Mouse (Mus musculus): ENCODE measurements at regions not wholly inside any gene's neighbourhood (a gene's known extent, or its start where the extent isn't known, plus 50 kb on each side); places are given as distances from the start of the nearest gene placed in this dataset.
A peak's percentile ranks its signal among the peaks of the same experiment; 100 is the strongest.

DNA sequence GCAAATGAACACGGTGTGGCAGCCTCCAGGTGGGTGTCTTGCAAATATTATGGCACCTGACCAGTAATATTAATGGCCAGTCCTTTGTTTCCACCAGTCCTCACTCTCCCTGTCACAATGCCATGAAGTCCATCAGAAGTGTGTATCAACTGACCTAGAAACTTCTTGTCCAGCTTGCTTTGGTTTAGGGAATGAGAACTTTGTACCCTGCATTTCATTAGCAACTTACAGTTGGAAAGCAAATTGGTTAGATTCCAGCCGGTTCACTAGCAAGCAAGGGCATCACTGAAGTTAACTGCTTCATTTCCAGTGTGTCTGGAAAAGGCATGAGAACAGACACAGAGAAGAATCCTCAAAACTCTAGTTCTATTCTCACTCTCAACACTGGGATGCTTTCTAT is 178.1 kb upstream of the Lyplal1 start:
- DNase-seq (ENCODE audit: low spot score), result no peak

DNA sequence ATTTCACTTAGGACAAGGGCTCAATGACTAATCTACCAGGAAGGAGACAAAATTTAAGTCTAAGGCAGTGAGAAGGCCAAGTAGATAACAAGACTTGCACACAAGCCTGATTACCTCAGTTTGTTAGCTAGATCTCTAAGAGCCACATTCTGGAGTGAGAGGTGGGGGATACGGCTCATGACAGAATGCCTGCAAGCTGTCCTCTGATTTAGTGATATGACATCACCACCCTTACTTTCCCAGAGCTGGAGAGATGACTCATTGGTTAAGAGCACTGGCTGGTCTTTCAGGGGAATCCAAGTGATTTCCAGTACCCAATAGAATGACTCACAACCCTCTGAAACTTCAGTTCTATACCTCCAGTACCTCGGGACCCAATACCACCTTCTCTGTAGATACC is 177.5 kb upstream of the Lyplal1 start:
- DNase-seq (ENCODE audit: low spot score), result no peak

DNA sequence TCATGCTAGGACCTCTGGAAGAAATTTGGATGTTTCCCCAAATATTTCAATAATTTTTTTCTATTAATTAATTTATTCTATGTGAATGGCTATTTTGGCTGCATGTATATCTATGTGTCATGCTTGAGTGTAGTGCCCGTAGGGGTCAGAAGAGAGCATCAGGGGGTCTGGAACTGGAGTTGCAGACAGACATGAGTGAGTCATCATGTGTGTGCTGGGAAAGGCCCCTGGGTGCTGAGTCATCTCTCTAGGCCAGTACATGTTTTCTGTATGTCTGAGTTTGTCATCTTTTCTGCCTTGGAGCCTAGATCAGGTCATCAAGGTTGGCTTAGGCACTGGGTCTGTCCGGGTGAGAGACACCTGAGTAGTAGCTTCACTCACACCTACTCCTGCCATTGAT is 172.0 kb upstream of the Lyplal1 start:
- no peak for DNase-seq (ENCODE audit: low spot score)

DNA sequence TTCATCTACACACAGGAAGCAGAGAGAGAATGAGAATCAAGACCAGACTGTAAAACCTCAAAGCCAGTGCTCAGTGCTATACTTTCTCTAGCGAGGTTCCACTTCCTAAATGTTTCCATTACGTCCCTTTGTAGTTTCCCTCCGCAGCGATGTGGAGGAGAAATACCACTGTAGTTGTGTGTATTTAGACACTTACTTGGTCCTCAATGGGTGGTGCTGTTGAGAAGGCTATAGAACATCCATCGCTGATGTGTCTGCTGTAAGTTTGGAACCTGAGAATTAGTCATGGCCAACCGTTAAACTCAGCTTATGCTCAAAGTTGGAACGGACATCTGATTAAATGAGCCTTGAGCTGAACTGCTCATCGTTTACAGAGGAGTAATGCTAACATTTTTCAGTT is 170.7 kb upstream of the Lyplal1 start:
- no peak for DNase-seq (ENCODE audit: low spot score)

DNA sequence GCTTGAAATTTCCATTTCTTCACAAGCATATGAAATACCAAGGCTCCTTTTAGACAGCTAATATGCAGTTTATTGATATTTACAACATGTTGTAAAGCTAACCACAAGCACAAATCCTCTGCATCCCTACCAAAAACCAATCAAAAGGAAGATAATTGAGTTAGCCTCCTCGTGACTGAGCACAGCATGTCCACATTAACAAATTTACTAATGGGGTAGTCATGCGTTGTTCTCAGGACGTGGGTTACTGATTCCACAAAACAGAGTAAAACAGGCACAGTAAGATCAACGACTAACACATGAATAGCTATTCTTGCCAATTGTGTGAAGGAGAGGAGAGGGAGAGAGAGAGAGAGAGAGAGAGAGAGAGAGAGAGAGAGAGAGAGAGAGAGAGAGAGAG is 169.3 kb upstream of the Lyplal1 start:
- DNase-seq (ENCODE audit: low spot score), result no peak

DNA sequence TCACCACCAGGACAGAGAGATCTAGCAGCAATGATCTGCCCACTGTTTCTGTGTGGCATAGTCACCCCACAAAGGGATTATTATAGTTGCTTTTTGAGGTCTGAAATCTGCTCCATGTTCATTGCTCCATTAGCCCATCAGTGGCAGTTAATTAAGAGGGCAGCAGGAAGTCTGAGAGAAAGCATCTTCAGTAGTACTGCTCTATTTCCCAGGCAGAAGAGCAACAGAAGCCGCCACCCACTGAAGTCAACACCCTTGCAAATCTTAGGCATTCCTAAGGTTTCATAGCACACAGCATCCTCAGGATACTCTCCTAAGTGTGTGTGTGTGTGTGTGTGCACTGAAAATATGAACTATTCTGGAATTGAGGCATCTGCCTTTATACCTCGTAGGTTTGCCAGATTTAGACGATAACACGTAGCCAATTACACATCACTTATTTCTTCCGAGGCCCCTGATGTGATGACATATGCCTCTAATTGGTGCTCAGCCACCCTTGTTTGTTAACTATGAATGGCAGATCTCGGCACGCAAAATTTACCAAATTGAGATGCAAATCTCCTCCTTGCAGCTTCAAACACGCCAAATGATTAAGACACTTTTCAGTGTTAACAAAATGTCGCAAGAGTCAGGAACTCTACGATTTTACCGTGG is 161.0 kb upstream of the Lyplal1 start:
- no peak for DNase-seq (ENCODE audit: low spot score)

DNA sequence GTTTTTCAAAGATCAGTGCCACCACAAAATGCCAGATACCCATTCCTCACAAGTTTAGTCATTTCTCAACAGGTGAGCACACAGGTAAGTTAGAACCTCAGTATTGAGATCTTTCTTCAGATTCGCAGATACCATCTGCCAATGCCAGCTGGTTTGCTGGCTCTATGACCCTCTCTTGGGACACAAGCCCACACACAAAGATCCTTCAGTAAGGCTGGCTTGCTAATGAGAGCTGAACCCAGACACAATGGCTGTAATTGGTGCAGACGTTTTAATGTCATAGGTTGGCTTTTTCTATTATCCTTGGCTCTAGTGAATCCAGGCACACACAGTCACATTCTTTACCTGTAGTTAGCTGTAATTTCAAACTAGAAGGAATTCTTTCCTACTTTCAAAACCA is 154.3 kb upstream of the Lyplal1 start:
- DNase-seq (ENCODE audit: low spot score), result no peak

DNA sequence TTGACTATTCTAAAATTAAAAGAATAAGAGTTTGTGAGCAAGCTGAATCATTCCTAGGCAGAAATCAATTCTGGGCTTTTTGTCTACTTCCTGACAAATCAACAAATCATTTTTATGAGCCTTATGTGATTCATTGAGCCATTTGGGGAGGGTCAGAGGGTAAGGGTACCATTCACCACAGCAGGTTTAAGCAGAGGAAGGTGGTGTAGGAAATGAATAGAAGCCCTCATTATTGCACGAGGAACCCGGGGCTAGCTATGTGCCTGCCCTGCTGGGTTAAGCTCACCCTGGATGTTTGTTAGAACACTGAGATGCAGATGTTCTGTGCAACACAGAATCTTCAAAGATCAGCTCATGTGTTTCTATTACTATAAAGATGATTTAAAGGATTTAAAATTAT is 150.2 kb upstream of the Lyplal1 start:
- no peak for DNase-seq (ENCODE audit: low spot score)

DNA sequence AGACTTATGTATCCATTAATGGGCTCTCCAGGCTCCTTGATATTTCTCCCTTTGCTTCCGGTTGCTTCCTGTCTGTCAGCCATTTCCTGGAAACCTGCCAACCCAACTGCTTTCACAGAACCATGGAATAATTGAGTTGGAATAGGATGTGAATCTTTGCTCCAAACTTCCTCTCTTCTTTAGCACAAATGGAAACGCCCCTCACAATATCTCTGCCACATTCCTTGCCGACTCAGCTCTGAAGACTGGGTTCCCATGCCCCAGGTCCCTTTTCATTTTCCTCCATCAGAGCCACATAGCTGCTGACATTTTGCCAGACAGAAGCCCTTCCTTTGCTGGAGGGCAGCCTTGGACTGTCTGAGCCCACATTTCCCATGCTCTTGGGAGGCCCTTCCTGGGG is 147.5 kb upstream of the Lyplal1 start:
- DNase-seq (ENCODE audit: low spot score), result no peak

DNA sequence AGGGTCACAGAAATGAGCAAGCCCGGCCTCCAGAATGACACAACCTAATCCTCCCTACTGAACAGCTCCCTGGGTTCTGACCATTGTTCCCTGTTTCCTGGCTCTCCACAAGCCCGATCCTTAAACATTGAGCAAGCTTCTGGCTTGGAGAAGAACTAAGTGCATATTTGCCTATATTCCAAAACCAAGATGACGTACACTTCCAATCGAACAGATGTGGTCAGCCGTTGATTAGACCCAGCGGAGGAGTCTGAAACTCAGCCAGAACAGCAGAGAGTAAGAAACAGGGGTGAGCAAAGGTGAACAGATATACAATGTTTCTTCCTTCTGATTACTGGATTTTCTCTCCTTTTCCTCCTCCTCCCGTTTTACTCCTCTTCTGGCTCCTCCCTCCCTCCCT is 146.8 kb upstream of the Lyplal1 start:
- DNase-seq (ENCODE audit: low spot score), result no peak

DNA sequence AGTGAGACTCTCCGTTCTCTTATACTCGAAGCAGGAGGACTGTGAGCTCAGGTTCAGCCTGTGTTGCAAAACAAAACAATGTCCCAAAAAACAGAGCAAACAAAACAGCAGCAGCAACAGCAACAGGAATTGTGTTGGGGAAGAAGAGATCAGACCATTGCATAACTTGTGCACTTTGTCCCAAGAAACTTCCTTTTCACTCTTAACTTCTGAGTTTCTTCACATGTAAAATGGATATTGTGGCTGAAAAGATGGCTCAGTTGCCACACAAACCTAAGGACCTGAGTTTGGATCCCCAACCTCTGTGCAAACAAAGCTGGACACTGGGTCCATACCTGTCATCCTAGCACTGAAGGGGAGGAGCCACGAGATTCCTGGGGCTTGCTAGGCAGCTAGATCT is 146.1 kb upstream of the Lyplal1 start:
- no peak for DNase-seq (ENCODE audit: low spot score)

DNA sequence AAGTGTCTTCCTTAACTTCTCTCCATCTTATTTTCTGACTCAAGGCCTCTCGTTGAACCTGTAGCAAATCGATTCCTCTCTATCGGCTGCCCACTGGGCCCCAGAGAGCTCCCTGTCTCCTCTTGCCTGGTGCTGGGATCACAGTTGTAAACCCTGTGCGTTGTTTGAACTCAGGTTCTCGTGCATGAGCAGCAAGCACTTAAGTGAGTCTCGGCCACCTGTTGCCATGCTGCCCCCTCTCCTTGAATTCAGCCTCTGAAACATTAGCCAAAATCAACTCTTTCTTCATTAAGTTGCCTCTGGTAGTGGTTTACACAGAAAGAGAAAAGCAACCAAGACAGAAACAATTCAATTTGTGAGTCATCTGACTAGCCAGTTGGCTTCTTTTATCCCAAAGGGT is 144.9 kb upstream of the Lyplal1 start:
- DNase-seq (ENCODE audit: low spot score), result no peak

DNA sequence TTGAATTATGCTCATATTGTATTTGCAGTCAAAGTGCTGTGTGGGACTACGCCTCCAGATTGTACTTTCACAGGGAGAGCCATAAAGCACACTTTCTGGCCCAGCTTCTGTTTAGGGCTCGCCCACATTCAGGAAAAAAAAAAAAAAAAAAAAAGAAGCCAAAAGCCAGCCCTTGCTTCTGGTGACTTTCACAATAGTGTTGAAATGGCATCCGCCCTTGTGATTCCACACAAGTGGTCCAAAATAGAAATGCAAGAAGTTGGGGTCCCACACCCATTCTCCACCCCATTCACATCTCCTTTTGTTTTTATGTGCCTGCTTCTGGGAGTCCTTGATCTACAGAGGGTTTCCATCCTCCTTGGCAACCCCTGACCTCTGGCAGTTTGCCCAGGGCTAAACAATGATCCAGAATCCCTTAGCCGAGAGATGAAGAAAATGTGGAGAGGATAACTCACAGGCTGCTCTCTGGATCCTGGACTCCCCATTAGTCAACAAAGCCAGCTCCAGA is 144.3 kb upstream of the Lyplal1 start:
- peak; percentile 68 for DNase-seq (ENCODE audit: low spot score)

DNA sequence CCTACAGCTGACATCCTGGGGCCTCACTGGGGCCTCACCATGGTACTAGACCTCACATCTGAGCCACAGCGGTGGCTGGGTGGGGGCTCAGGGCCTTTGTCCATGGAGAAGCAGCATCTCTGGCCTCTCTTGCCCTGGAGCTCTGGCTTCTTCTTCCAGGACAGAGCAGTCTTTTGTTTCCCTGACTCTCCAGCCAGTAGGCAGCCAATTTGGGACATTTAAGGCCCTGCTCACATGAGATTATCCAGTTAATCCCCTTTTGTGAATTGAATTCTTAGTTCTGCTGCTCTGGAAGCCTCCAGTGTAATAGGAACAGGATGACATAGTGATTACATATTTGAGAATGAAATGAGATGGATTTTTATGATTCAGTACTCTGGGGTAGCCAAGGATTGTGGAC is 140.5 kb upstream of the Lyplal1 start:
- no peak for DNase-seq (ENCODE audit: low spot score)

DNA sequence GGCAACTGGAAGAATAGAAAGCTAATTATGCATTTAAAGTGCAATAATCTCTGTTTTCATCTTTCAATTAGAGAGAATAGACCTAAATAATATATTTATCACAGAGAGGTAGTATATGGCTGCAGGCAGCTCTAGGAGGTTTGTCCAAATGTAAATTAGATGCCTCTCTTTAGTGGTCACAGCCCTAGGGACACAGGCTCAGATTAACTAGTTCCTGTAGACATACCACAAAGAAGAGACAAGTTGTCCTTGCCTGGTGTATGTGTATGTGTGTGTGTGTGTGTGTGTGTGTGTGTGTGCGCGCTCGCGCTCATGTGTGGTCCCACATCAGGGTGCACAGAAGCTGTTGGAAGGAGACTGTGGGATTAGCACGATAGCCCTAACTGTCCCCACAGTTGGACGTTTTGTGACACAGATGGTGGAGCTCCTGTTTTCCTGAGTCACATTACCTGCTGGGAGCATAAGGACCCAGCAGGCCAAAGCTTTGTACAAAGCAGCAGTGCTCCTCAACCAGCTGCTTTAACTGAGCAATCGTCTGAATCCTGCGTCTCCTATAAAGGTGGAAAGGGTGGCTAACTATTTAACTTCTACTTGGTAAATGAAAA is 138.5 kb upstream of the Lyplal1 start:
- DNase-seq (ENCODE audit: low spot score), result no peak

DNA sequence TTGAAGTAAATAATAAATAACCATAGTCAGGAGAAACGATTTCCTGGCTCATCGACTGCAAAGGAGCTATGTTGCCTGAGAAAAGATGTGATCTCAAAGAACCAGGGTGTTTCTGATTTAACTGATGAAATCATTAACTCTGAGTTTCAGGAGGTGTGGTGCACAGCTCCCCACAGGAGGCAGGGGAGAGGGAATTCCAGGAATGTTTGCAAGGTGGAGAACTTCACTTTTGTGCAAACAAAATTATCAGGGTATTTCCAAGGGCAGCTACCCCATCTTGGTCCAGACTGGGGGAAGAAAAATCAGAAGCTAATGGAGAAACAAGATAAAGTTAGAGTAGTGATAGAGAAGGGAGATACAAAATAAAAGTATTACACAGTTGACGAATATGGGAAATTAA is 137.4 kb upstream of the Lyplal1 start:
- DNase-seq (ENCODE audit: low spot score), result no peak

DNA sequence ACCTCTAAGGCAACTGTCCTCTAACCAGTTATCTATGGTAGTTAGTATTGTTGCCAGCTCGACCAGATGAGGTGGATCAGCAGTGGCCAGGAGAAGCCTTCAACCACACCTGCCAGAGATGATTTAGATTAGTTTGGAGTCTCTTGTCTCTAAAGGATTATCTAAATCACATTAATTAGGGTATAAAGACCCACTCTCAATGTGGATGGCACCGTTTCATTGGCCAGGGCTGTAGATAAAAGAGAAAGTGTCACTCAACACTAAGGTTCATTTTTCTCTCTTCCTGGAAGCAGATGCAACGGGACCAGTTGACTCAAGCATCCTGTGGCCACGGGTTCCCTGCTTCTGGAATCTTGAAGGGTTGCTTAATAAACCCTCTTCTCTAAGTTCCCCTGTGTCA is 135.4 kb upstream of the Lyplal1 start:
- DNase-seq (ENCODE audit: low spot score), result no peak

DNA sequence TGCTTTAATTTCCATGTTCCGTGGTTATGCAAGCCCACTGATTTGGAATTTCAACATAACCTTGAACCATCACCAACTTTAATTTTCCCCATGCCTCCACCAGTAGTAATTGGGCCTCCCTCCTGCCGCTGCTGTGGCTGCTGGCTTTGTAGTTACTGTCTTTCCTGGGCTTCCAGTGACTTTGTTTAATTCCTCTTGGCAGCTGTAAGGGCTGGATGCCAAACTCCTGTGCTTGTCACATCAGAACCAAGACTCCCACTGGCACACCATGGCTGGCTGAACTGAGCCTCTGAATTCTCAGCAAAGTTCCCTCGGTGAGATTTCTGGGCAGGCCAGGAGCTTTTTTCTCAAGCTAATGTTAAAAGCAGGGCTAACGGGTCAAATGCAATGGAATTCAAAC is 133.2 kb upstream of the Lyplal1 start:
- no peak for DNase-seq (ENCODE audit: low spot score)

DNA sequence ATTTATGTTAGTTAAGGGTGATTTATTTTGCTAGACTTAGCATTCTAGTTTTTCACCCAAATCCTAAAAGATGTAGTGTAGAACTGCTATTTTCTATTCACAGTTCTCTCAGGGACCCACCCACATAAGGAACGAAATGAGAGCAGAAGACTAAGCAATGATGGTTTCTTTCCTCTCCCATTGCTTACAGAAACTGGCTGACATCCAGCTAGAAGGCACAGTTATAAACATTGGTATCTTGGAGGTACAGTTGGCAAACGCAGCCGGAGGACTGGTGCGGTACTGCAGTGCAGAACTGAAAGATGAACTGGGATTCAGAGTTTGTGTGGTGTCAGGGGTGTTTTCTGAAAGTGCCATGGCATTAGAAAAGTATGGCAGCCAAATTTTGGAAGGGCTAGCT is 132.1 kb upstream of the Lyplal1 start:
- no peak for DNase-seq (ENCODE audit: low spot score)

DNA sequence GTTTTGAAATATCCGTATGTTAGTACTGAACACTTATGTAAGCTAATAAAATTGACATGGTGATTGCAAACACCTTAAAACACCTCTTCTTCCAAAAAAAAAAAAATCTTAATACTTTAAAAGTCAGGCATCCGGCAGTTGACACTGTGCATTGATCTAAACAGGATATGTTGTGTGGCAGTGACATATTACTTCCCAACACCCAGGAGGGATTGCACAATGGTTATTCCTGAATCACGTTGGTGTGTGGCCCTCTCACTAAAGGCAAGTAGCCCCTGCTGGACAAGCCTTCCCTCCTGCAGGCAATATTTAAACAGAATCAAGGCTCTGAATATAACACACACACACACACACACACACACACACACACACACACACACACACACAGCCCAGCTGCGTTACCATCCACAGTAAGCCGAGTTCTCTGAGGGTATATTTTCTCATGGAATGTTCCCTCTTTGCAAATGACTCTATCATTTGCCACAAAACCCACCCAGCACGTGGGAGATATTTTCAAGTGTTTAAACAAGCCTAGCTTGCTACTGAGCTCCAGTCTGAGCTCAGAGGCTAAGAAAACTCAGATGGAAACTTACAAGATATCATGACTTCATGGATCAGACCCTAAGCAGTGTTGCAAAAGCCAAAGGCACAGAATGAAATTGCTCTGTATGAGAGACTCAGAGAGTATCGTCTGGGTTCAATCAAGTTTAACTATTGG is 128.8 kb upstream of the Lyplal1 start:
- no peak for DNase-seq (ENCODE audit: low spot score)

DNA sequence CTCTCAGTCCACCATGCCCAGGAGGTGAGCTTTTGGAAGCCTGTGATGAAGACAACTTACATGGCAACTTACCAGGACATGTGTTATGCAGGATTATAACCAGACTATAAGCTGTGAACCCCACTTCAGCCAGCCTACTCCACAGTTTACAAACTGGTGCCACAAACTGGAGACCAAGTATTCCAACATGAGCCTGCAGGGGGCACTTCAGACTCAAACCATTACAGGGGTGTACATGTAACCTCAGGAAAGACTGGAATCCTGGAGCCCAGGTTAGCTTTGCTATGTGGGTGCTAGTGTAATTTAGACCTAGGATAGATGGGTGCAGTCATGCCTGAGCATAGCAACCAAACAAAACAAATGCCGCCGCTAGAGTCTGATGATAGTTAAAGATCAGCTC is 124.0 kb upstream of the Lyplal1 start:
- no peak for DNase-seq (ENCODE audit: low spot score)

DNA sequence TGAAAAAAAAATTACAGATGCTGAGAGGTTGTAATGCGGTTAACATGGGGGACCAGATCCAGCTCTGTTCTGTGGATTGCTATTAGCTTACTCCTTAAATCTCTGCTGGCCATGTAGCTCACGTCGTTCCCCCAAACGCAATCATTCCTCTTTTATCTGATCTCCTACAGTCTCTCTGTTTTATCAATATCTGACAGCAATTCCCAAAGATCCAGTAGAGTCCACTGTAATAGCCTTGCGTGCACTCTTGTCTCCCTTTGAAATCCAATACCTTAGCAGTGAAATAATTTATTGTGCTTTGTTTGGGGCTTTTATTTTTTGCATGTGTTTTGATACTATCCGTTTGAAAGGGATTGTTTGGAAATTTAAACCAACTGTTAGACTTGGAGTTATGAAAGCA is 120.4 kb upstream of the Lyplal1 start:
- no peak for DNase-seq (ENCODE audit: low spot score)

DNA sequence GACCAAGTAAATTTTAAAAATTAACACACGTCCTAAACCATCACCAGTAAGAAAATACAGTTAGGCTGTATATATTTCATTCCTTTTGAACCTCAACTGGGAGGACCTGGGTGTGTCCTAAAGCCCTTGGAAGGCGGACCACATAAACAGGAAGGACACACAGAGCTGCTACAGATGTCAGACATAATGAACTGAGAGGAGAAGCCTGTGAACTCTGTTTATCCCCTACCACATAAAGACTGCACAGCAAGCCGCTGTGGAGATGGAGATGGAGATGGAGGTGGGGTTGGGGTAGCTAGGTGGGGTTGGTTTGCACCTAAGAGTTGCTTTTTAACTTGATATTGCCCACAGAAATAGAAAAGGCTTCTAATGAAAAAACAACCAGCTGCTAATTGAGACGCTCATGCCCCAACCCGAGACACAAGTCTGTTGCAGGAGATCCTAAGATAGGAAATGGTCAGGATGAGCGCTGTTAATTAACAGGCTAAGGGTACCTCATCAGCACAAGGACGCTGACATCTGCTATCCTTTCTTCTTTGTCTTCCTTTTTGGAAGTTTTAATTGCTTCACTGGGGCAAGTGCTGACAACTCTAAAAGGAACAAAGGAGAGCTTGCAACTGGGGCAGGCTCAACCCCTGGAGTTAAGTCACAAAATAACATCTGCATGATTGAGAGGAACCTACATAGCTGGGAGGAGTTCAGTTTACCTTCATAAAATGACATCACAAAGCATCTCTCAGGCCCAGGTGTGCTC is 119.3 kb upstream of the Lyplal1 start:
- DNase-seq (ENCODE audit: low spot score), result no peak

Measured in embryo, embryonic 10.5 days (tissue).